Mouse (Mus musculus) T-helper 1 cell (primary cell): Measurements from ENCODE around the gene Cxcr1.

Experiments used
- in situ Hi-C: fragments of 300-600 bp; cut with MboI, MseI; formaldehyde crosslinking; loops from one replicate; pipeline ENCODE4 v1.15.1; 2025; ENCODE audit warnings: high pct_unique_total_duplicates

Cxcr1 gene

DNA sequence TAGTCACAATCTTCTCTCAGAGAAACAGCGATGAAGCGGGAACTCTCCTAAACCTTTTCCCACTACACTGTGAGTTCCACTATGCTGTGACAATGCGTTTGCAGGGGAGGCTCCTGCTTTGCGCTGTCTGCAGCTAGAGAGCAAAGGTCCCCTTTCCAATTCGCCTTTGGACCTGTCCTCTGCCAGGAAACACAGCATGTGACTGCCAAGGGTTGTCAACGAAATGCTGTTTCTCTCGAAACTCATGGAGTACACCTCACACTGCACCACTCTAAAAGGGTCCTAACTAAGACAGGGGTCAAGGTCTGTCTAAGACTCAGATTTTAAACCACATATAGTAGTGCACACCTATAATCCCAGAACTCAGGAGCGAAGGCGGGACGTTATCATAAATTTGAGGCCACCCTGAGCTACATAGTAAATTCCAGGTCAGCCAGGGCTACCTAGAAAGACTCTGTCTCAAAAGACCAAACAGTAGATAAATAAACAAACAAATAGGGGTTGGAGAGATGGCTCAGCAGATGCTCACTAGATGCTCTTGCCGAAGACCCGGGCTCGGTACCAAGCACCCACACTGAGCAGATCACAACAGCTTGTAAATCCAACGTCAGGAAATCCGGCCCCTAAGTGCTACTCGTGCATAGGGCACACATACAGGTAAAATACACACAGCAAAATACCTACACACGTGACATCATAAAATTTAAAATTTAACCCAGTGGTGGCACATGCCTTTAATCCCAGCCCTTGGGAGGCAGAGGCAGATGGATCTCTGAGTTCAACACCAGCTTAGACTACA, 2.4 kb upstream of the Cxcr1 start:
- in situ Hi-C loops = no loop called here

DNA sequence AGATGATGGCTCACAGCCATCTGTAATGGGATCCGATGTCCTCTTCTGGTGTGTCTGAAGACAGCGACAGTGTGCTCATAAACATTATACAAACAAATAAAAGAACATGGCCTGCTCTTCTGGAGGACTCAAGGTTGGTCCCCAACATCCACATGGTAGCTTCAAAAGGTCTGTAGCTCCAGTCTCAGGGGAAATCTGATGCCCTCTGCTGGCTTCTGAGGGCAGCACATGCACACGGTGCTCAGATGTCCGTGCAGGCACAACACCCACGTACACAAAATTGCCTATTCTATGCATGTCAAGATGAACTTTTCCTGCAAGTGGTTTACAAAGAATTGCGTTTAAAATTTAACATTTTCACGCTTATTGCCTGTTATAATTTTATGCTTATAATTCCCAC, 1.5 kb upstream of the Cxcr1 start:
- in situ Hi-C loops = no loop called here

DNA sequence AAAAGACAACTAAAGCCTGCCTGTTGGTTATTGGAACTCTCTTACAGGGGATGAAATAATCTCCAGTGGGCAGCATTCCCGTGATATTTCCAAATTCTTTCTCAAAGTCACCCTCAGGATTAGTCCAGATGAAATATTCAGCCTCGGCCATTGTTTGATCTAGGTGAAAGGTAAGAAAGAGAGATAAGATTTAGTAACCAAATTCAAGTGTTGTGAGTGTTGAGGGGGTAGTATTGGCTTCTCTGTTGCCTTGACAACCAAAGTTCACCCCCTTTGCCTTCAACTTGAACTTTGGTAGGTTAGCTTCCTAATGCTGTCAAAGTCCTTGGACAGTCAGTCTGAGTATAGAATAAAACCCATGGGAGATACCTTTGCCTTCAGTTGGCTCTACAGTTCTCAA, 1.7 kb downstream of the Cxcr1 start:
- in situ Hi-C loops = no loop called here

DNA sequence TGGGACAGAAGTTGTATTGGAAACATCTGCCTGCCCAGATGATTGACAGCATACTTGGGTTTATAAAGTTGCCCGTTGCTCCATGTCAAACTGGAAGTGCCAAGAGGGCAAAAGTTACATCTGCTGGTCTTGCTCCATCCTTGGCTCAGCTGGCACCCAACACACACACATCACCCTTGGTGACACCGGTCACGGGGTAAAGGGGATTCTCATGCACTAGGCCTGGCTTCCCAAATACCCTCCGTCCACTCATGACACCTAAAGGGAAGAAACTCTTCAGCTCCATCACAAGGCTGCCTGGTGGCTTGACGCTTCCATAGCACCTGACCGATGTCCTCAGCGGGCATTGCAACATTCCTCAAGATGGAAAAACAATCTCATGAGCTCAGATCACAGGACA, 4.0 kb downstream of the Cxcr1 start:
- in situ Hi-C loops = no loop called here

DNA sequence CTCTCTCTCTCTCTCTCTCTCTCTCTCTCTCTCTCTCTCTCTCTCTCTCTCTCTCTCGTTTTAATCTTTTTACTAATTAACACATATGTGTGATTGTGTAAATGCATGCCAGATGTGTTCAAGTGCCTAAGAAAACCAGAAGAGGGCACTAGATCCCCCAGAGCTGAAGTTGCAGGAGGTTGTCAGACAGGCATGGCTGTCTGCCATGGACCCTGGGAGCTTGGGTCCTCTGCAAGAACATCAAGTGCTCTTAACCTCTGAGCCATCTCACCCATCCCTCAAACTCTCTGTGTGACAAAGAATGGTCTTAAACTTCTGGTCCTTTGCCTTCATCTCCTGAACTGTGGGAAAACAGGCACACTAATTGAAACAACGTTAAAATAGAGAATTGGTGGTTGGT, 11.4 kb downstream of the Cxcr1 start:
- in situ Hi-C loops = no loop called here

DNA sequence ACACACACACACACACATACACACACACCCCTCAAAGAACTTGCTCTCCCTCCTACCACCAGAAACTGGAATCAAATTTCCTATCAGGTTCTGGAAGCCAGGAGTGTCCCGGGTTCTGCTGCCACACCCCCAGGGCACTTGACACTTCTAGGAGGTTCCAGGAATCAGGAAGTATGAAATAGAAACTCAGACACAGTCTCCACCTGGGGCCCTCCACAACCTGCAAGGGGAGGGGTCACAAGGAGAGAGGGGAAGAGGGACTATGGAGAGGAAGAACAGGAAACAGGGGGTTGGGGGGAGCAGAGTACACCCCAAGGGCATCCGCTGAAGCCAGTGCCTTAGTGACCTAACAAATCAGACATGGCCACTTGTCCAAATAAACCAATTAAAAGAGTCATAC, 13.0 kb downstream of the Cxcr1 start:
- in situ Hi-C loops = no loop called here

DNA sequence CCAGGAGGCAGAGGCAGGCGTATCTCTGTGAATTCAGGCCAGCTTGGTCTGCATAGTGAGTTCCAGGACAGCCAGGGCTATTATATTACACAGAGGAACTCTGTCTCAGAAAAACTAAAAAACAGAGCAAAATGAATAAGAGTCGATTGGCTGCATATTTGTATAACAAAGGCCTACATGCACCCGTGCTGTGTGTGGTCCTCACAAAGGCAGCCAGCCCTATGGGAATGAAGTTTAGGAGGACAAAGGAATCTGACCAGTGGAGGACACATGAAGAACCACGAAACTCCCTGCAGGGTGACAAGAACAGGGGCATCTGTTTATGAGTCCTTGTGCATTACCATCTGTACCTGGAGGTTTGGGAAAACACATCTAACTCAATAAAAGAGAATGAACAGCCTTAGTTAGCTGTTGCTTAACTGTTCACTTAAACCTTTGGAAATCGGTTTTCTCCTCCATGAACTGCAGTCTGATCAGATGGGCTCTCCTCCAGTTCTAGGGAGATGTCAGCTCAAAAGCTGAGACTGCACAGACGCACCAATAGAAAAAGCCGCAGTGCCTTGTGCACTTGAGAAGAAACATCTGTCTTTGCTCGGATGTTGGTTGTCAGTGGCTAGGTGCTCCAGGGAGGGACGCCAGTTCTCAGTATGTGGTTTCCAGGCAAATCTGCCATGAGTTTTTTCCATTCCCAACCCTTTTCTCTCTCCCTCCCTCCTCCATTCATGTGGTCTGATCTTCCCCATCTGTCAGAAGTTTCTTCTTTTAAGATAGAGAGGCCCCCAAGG, 14.6 kb downstream of the Cxcr1 start:
- in situ Hi-C loops = no loop called here

DNA sequence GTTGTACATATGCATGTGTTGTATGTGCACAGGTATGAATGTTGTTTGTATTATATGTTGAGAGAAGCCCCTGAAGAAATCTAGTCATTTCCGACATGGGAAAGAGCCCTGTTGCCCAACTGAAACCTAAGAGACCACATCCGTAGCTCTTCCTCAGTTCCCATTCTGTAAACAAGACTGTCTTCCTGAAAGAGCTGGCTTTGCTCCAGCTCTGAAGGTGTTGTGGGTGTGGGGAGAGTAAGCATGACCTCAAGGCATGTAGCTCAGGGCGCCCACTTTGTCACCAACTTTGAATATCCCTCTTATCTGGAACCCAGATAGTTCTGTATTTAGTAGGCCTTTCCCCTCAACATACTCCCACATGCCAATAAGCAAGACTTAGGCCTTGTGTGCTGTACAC, 15.8 kb downstream of the Cxcr1 start:
- in situ Hi-C loops = no loop called here

DNA sequence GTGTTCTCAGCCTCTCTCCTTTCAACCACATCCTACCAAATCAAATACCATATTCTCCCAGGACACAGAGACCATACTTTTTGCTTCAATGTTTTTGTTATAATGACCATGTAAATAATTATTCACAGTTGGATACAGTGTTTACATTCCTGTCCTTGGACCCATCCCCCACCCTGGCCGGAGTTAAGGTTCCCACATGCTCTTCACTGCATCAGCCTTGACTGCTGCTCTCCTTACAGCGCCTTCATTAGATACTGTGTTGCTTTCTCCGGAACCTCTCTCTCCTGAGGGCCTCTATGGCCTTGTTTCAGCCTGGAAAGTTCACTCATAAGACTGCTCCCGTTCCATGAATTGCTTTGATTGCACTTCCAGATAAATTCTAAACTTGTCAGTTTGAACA, 18.7 kb downstream of the Cxcr1 start:
- in situ Hi-C loops = no loop called here

DNA sequence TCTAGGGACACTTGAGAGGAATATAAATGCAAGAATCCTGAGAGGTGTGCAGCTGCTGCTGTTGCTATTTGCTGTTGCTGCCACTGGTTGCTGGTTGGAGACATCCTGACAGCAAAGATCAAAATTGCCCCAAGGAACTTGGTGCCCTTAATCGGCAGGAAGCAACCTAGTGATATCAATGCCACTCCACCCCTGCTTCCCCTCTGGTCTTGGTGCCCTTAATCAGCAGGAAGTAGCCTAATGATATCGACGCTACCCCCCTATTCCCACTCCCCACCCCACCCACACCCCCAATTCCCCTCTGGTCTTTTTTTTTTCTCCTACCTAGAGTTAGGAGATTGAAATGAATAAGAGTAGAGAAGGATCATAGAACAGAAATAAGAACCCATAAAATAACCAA, 21.7 kb downstream of the Cxcr1 start:
- in situ Hi-C loops = loop anchor here (25.0 kb wide), 1 partner anchor 840 kb away; no protein-coding TSS in a partner anchor

DNA sequence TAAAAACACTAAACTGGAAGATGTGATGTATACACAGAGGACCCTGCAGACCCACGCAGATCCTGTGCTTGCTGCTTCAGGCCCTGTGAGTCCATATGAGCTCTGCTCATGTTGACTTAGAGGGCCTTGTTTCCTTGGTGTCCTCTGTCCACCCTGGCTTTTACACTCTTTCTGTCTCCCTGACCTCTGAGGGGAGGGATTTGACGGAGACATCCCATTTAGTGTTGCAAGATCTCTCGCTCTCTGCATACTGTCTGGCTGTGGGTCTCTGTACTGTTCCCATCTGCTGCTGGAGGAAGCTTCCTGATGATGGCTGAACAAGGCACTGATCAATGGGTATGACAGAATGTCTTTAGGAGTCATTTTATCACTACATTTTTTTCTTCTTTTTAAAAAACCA, 24.7 kb downstream of the Cxcr1 start:
- in situ Hi-C loops = loop anchor here (25.0 kb wide), 1 partner anchor 843 kb away; no protein-coding TSS in a partner anchor

DNA sequence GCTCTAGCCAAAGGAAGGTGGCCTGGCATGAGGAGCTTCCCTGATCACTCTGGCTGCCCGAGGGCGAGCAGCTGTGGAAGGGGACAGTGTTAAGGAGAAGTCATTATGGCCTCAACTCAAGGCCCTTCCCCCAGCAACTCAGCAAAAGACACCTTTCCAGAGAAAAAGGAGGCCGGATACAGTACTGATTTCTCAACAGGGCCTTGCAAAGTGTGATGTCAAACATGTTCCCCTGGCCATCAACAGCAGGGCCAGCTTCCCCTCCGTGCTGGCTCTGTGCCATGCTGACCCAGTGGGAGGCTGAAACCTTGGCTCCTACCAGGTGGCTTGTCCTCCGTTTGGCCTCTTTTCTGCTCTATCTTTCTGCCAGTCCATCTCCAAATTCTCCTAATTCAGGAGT, 27.3 kb downstream of the Cxcr1 start:
- in situ Hi-C loops = loop anchor here (25.0 kb wide), 1 partner anchor 845 kb away; no protein-coding TSS in a partner anchor

DNA sequence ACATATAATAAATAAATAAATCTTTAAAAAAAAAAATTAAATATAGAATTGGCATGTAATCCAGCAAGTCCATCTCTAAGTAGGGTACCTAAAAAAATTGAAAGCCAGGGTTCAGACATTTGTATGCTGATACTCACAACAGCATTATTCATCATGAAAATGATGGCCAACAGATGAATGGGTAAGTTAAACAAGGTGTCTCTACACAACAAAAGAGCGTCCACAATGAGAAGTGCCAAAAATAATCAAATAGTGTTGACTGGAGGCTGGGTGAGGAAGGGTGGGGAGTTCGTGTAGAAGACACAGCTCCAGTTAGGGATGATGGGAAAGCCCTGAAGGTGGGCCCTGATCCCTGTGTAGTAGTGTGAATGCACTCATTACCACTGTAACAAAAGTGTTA, 34.4 kb downstream of the Cxcr1 start:
- in situ Hi-C loops = loop anchor here (25.0 kb wide), 1 partner anchor 852 kb away; no protein-coding TSS in a partner anchor

DNA sequence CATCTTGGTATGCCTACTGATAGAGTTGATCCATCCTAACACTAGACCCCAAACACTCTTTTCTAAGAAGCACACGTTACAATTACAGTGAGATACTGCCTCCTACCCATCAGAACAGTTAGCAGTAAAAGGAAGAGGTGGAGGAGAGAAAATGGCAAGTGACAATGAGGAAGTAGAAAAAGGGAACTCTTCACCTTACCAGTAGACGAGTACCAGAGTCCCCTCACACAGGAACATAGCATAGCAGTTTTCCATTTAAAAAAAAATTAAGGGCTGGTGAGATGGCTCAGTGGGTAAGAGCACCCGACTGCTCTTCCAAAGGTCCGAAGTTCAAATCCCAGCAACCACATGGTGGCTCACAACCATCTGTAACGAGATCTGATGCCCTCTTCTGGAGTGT, 34.8 kb downstream of the Cxcr1 start:
- in situ Hi-C loops = loop anchor here (25.0 kb wide), 1 partner anchor 853 kb away; no protein-coding TSS in a partner anchor

DNA sequence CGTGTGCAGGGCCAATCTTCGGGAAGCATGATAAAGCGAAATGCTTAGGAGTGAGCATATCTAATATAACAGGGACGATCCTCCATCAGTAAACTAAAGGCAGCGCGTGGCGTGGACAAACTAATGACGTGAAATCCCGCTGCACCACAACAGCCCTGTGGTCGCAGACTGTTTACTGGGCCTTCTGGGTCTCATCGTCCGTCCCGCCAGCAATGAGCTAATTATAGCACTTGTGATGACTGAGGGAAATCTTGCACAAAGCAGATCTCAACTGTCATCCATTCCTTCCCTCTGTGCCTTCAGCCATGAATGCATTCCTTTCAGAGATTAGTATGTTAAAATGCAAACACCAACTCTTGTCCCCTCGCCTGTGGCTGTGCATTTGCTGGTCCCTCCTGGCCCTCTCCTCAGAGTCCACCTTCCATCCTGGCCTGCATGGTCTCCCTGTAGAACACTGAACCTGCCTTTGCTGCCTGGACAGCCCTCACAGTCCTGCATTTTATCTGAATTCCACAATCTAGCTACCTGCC, 38.0 kb downstream of the Cxcr1 start:
- in situ Hi-C loops = loop anchor here (25.0 kb wide), 1 partner anchor 856 kb away; no protein-coding TSS in a partner anchor

DNA sequence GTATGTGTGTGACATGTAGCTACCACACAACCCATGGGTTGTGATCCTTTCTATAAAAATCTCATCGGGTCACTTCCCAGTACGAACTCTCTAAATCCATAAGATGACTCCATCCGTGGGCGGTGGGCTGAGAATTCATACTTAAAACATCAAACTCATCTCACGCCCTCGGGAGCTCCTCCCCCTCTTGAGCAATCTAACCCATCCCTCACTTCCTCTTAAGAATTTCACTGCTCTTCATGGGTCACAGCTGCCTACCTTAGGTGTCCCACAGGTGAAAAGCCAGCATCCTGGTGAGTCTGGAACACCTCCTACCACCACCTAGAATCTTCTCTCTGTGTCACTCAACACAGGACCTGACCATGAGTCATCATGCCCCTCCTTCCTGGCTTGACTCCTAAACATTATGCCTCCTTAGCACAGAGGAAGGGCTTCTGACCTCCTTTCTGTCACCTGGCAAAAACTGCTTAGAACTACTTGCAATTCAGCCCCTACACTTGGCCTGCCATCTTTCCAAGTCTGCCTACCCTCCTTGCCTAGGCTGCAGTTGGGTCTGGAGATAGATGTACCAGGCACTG, 38.9 kb downstream of the Cxcr1 start:
- in situ Hi-C loops = loop anchor here (25.0 kb wide), 1 partner anchor 857 kb away; no protein-coding TSS in a partner anchor

DNA sequence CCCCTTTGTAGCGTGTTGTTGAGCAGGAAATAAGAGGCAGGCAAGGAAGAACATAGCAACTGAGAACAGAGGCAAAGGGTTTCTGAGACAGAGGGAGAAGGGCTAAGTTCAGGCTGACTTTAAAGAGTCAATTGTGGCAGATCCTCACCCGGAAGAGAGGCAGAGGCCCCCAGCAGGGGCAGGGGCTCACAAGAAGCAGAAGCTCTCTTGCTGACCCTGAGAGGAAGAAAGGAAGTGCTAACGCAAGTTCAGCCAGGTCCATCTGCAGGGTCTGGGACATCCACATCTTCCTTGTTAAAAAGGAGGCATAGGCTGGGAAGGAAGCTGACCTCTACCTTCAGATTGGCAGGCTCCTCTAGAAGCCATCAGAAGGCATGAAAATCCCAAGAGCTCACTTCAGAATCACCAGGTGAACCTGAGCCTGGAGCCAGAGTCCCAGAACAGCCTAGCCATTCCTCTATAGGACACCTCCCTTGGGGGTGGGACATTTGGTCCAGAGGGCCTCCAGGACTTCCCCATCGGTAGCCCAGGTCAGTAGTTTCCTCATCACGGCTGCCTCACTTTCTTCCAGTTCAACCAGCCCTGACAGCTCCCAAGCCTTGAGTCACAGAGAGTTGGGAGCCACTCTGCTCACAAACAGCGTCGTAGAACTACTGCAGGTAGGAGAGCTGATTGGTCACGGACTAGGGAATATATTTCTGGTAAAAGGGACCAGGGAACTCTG, 40.8 kb downstream of the Cxcr1 start, which contains the start of gene Cxcr2:
Cxcr2 (plus strand) TSS at position 529 of the 724 bp plus-strand sequence.
- in situ Hi-C loops = loop anchor here (25.0 kb wide), 1 partner anchor 859 kb away; no protein-coding TSS in a partner anchor

DNA sequence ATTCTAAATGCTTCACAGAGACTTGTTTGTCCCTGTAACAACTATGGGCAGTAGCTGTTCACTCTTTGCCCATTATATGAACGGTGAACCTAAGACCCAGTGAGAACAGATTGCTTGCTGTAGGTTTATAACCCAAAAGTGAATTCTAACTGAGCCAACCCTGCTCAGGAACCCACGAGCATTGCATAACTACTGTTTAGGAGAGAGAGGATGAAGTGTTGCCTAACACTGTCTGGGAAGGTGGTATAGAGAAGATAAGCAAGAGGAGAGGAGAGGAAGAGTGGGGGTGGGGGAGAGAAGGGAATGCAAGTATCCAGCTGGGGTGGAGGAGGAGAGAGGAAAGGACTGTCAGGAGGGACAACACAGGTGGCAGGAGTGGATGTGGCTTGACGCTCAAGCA, 43.3 kb downstream of the Cxcr1 start:
- in situ Hi-C loops = loop anchor here (25.0 kb wide), 1 partner anchor 861 kb away; no protein-coding TSS in a partner anchor

DNA sequence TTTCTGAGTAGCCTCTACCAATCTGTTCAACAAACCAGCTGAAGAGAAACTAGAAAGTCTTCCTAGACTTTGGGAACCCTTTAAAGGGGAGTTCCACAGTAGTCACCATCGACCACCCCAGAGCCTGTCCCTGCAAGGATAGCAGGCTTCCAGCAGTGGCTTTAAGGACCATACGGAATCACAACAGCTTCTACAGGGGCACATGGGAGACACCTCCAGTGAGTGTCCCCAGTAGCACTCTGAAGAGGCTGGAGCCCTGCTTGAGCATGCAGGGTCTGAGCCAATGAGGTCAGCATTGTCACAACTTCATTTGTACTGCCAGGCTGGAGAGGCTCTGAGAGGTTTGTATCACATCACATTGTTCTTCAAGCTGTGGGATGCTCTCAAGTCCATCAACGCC, 44.3 kb downstream of the Cxcr1 start:
- in situ Hi-C loops = loop anchor here (25.0 kb wide), 1 partner anchor 862 kb away; no protein-coding TSS in a partner anchor

DNA sequence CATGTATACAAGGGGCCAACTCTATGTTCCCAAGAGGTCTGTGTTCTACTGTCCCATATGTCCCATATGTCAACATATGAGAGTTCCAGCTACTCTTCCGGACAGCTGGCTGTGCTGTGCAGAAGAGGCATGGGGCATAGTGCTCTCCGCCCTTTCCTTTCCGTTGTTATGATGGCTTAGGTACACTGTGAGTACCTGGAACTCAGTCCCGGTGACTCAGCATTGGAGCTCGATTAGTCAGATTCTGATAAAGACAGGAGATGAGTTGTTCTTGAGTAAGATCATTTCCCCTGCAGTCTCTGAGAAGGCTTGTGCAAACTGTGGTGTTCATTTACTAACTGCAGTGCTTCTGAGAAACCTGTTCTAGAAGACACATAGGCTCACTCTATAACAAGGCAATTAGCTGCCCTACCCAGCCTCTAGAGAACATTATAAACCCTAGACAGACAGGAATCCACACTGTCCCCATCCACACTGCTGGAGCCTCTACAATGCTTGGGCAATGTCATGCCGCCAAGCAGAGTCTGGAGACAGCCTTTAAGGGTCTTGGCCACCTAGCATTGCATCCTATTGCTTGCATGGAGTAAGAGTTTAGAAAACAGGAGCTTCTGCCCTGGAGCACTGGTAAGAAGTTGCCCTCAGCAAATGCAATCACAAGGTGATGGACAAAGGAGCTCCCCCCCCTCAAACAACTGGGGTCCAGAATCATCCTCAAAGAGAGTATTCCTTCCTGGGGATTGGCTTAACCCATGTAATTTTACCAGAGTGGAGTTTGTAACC, 45.1 kb downstream of the Cxcr1 start:
- in situ Hi-C loops = no loop called here
